Mouse (Mus musculus) embryonic facial prominence, embryonic 10.5 days (tissue): Measurements from ENCODE around the gene Il5. TPM values are rescaled to one million over a fixed set of nuclear protein-coding genes. Genes with fewer than 3 reads are reported as not detected.

Experiments used
- DNase-seq: peaks from one replicate; pipeline ENCODE4 v3.0.0-alpha.2; 2017; ENCODE audit warnings: low spot score
- H3K27ac ChIP-seq: fragments of 300-500 bp; sonication (generic); replicated peaks from 2 replicates; pipeline ENCODE4 v1.5.1; 2016; ENCODE audit warnings: mild to moderate bottlenecking
- H3K27me3 ChIP-seq: fragments of 300-500 bp; sonication (generic); replicated peaks from 2 replicates; pipeline ENCODE4 v1.6.1; 2016; ENCODE audit warnings: low read depth, mild to moderate bottlenecking; ENCODE audit not compliant: poor library complexity, severe bottlenecking
- H3K36me3 ChIP-seq: fragments of 300-500 bp; sonication (generic); replicated peaks from 2 replicates; pipeline ENCODE4 v1.6.1; 2016; ENCODE audit warnings: mild to moderate bottlenecking, moderate library complexity
- H3K4me1 ChIP-seq: fragments of 300-500 bp; sonication (generic); 2 replicates; pipeline ENCODE4 v1.6.1; 2016
- H3K4me3 ChIP-seq: fragments of 300-500 bp; sonication (generic); 2 replicates; pipeline ENCODE4 v1.5.1; 2016; ENCODE audit warnings: mild to moderate bottlenecking, moderate library complexity
- H3K9me3 ChIP-seq: fragments of 300-500 bp; sonication (generic); 2 replicates; pipeline ENCODE4 v1.6.1; 2016; ENCODE audit warnings: mild to moderate bottlenecking
- WGBS: fragments of 180-500 bp; shearing (Covaris S2); methylation state at CpG from one replicate; pipeline ENCODE4 v1.1.7; 2016; 5-methylcytosine and 5-hydroxymethylcytosine counted together
- polyA plus RNA-seq: library from polyadenylated mRNA; unstranded; fragments of >200 nt; fragmentation: Nextera tagmentation; extraction: Ambion mirVana; gene quantifications from 2 replicates; pipeline ENCODE4 v1.2.1, GENCODE M21; 2016

The Il5 gene
- not detected in 2 replicates for polyA plus RNA-seq

- H3K27ac ChIP-seq, result no peak within 1 kb of the TSS
- no peaks in the 10 kb centered on the region for H3K36me3 ChIP-seq
- H3K9me3 ChIP-seq, result no peaks in the 10 kb centered on the region
- H3K27me3 ChIP-seq, result no peaks in the 10 kb centered on the region
- no peak for DNase-seq
- 85% methylated on average over 6 of the region's 6 CpGs for WGBS
- H3K4me3 ChIP-seq, result no peak within 1 kb of the TSS
- no peaks in the 10 kb centered on the region for H3K4me1 ChIP-seq
These were observed at the start of gene Il5 for GRCm38 (mm10) chr11:53720715-53721114. Il5 (plus strand) TSS chr11:53720794.

GRCm38 (mm10) chr11:53671414-53671813, 49.2 kb upstream of the Il5 start:
- no peak for DNase-seq
- no peak overlapping the region for H3K27ac ChIP-seq
- no peaks in the 10 kb centered on the region for H3K27me3 ChIP-seq
- no peaks in the 10 kb centered on the region for H3K9me3 ChIP-seq
- no peaks in the 10 kb centered on the region for H3K4me1 ChIP-seq
- H3K36me3 ChIP-seq, result peaks cover 85% of the 10 kb centered on the region
- H3K4me3 ChIP-seq, result no peak overlapping the region
- 94% methylated on average over 4 of the region's 4 CpGs for WGBS

- Histone ChIP-seq H3K9me3 (no peaks in the 10 kb centered on the region), H3K36me3 (peaks cover 86% of the 10 kb centered on the region), H3K27me3 (no peaks in the 10 kb centered on the region), H3K4me3 (no peak overlapping the region), H3K4me1 (no peaks in the 10 kb centered on the region), H3K27ac (no peak overlapping the region)
- 93% methylated on average over 4 of the region's 4 CpGs for WGBS
- no peak for DNase-seq
These were observed 40.5 kb upstream of the Il5 start for GRCm38 (mm10) chr11:53680141-53680540.

- no peaks in the 10 kb centered on the region for H3K9me3 ChIP-seq
- 93% methylated on average over 2 of the region's 2 CpGs for WGBS
- no peak for DNase-seq
- H3K27ac ChIP-seq, result no peak overlapping the region
- H3K4me1 ChIP-seq, result no peaks in the 10 kb centered on the region
- peaks cover 83% of the 10 kb centered on the region for H3K36me3 ChIP-seq
- H3K4me3 ChIP-seq, result no peak overlapping the region
- H3K27me3 ChIP-seq, result no peaks in the 10 kb centered on the region
These were observed 38.9 kb upstream of the Il5 start for GRCm38 (mm10) chr11:53681686-53682085.

GRCm38 (mm10) chr11:53682170-53682569, 38.4 kb upstream of the Il5 start:
- H3K9me3 ChIP-seq, result no peaks in the 10 kb centered on the region
- H3K4me1 ChIP-seq, result no peaks in the 10 kb centered on the region
- peaks cover 83% of the 10 kb centered on the region for H3K36me3 ChIP-seq
- H3K4me3 ChIP-seq, result no peak overlapping the region
- WGBS, result 90% methylated on average over 2 of the region's 2 CpGs
- no peak overlapping the region for H3K27ac ChIP-seq
- H3K27me3 ChIP-seq, result no peaks in the 10 kb centered on the region
- DNase-seq, result no peak

- no peaks in the 10 kb centered on the region for H3K9me3 ChIP-seq
- no peaks in the 10 kb centered on the region for H3K27me3 ChIP-seq
- H3K4me3 ChIP-seq, result no peak overlapping the region
- H3K27ac ChIP-seq, result no peak overlapping the region
- H3K4me1 ChIP-seq, result no peaks in the 10 kb centered on the region
- H3K36me3 ChIP-seq, result peaks cover 83% of the 10 kb centered on the region
- WGBS, result 91% methylated on average over 9 of the region's 9 CpGs
- no peak for DNase-seq
These were observed 37.5 kb upstream of the Il5 start for GRCm38 (mm10) chr11:53682994-53683530.

- Histone ChIP-seq H3K27me3 (no peaks in the 10 kb centered on the region), H3K9me3 (no peaks in the 10 kb centered on the region), H3K4me1 (no peaks in the 10 kb centered on the region), H3K36me3 (peaks cover 71% of the 10 kb centered on the region), H3K4me3 (no peak overlapping the region), H3K27ac (no peak overlapping the region)
- no peak for DNase-seq
- 63% methylated on average over 10 of the region's 10 CpGs for WGBS
These were observed 28.6 kb upstream of the Il5 start for GRCm38 (mm10) chr11:53691979-53692378.

GRCm38 (mm10) chr11:53698521-53698920, 22.1 kb upstream of the Il5 start:
- H3K27me3 ChIP-seq, result no peaks in the 10 kb centered on the region
- no peak overlapping the region for H3K27ac ChIP-seq
- no peak for DNase-seq
- H3K4me3 ChIP-seq, result no peak overlapping the region
- no peaks in the 10 kb centered on the region for H3K4me1 ChIP-seq
- 87% methylated on average over 2 of the region's 2 CpGs for WGBS
- peaks cover 84% of the 10 kb centered on the region for H3K36me3 ChIP-seq
- no peaks in the 10 kb centered on the region for H3K9me3 ChIP-seq

- no peaks in the 10 kb centered on the region for H3K27me3 ChIP-seq
- no peaks in the 10 kb centered on the region for H3K4me1 ChIP-seq
- H3K9me3 ChIP-seq, result no peaks in the 10 kb centered on the region
- H3K27ac ChIP-seq, result no peak overlapping the region
- 90% methylated on average over 4 of the region's 4 CpGs for WGBS
- peaks cover 80% of the 10 kb centered on the region for H3K36me3 ChIP-seq
- no peak overlapping the region for H3K4me3 ChIP-seq
- DNase-seq, result no peak
These were observed 21.2 kb upstream of the Il5 start for GRCm38 (mm10) chr11:53699351-53699750.

- Histone ChIP-seq H3K27me3 (no peaks in the 10 kb centered on the region), H3K4me1 (peaks cover 20% of the 10 kb centered on the region), H3K36me3 (peaks cover 16% of the 10 kb centered on the region), H3K4me3 (peak overlapping the region; percentile 88), H3K27ac (peak overlapping the region; percentile 94), H3K9me3 (no peaks in the 10 kb centered on the region)
- WGBS, result 9% methylated on average over 29 of the region's 29 CpGs
- DNase-seq, result peak; percentile 70
These were observed 14.2 kb upstream of the Il5 start for GRCm38 (mm10) chr11:53706236-53706933.

- Histone ChIP-seq H3K4me1 (peaks cover 20% of the 10 kb centered on the region), H3K9me3 (no peaks in the 10 kb centered on the region), H3K36me3 (peaks cover 9% of the 10 kb centered on the region), H3K4me3 (peak within 1 kb of the TSS; percentile 88), H3K27me3 (no peaks in the 10 kb centered on the region), H3K27ac (peak within 1 kb of the TSS; percentile 94)
- WGBS, result 5% methylated on average over 55 of the region's 55 CpGs
- DNase-seq, result peak; percentile 94
These were observed 13.5 kb upstream of the Il5 start, which contains the start of gene Rad50 for GRCm38 (mm10) chr11:53706934-53707717. Rad50 (minus strand) TSS chr11:53707319.

GRCm38 (mm10) chr11:53707718-53708009, 12.9 kb upstream of the Il5 start:
- 89% methylated on average over 3 of the region's 3 CpGs for WGBS
- Histone ChIP-seq H3K9me3 (no peaks in the 10 kb centered on the region), H3K36me3 (peaks cover 7% of the 10 kb centered on the region), H3K4me1 (peaks cover 20% of the 10 kb centered on the region), H3K27me3 (no peaks in the 10 kb centered on the region), H3K4me3 (peak overlapping the region; percentile 88), H3K27ac (no peak overlapping the region)
- no peak for DNase-seq

- Histone ChIP-seq H3K4me3 (no peak overlapping the region), H3K27me3 (no peaks in the 10 kb centered on the region), H3K9me3 (no peaks in the 10 kb centered on the region), H3K4me1 (no peaks in the 10 kb centered on the region), H3K27ac (no peak overlapping the region), H3K36me3 (no peaks in the 10 kb centered on the region)
- DNase-seq, result no peak
- WGBS, result 82% methylated on average over 1 of the region's 1 CpGs
These were observed 893 bp upstream of the Il5 start for GRCm38 (mm10) chr11:53719701-53720100.
